Mouse (Mus musculus) CD4-positive helper T cell, adult 2 months (primary cell): ENCODE data around the gene Kcnk3.

ENCODE experiments used
- DNase-seq: peaks from one replicate; pipeline ENCODE4 v3.0.0-alpha.2; 2012; ENCODE audit warnings: low read depth, missing footprints, low spot score

Kcnk3 gene

GRCm38 (mm10) chr5:30670091-30670490 lies 82.1 kb downstream of the Kcnk3 start:
- DNase-seq, result no peak

GRCm38 (mm10) chr5:30674001-30674400 lies 86.0 kb downstream of the Kcnk3 start:
- no peak for DNase-seq
